Mouse (Mus musculus): ENCODE measurements around the gene Paxx. TPM values are rescaled to one million over a fixed set of nuclear protein-coding genes. Genes with fewer than 3 reads are reported as not detected.

Gene Paxx
- polyA plus RNA-seq, 1 experiment from 2014 or later = 67.4 TPM

GRCm38 (mm10) chr2:25497846-25498575, 37.1 kb upstream of the Paxx start:
- DNase-seq (ENCODE audit: low spot score) = peak; percentile 62
- Histone ChIP-seq H3K27me3 (replicated peaks; ENCODE audit: insufficient read depth, low read length) (no peaks in the 10 kb centered on the region), H3K4me3 (ENCODE audit: low read depth, low read length) (no peak overlapping the region), H3K36me3 (ENCODE audit: insufficient read depth, low read length) (no peaks in the 10 kb centered on the region), H3K27ac (ENCODE audit: low read length) (peak overlapping the region; percentile 64), H3K4me2 (replicated peaks; ENCODE audit: low read depth, low read length) (no peak overlapping the region), H3K9ac (replicated peaks; ENCODE audit: low read depth) (no peak overlapping the region), H3K4me1 (ENCODE audit: insufficient read depth, low read depth, low read length) (peaks cover 12% of the 10 kb centered on the region; the same call in 1 of the 2 replicates), H3K9me3 (ENCODE audit: low read length) (no peaks in the 10 kb centered on the region)
- peak; percentile 32 for ATAC-seq
- WGBS = 34% methylated on average over 6 of the region's 6 CpGs
- TF ChIP-seq EP300 (IDR thresholded peaks at IDR 0.05) (no peak), CTCF (IDR thresholded peaks at IDR 0.05) (no peak)

- WGBS = 48% methylated on average over 4 of the region's 4 CpGs
- peak; percentile 41 for DNase-seq (ENCODE audit: low spot score)
- Histone ChIP-seq H3K9me3 (ENCODE audit: low read length) (no peaks in the 10 kb centered on the region), H3K36me3 (ENCODE audit: insufficient read depth, low read length) (no peaks in the 10 kb centered on the region), H3K4me1 (ENCODE audit: insufficient read depth, low read depth, low read length) (peaks cover 7% of the 10 kb centered on the region; the same call in 1 of the 2 replicates), H3K9ac (replicated peaks; ENCODE audit: low read depth) (no peak overlapping the region), H3K27ac (ENCODE audit: low read length) (no peak overlapping the region), H3K27me3 (replicated peaks; ENCODE audit: insufficient read depth, low read length) (no peaks in the 10 kb centered on the region), H3K4me3 (ENCODE audit: low read depth, low read length) (no peak overlapping the region), H3K4me2 (replicated peaks; ENCODE audit: low read depth, low read length) (no peak overlapping the region)
- TF ChIP-seq CTCF (IDR thresholded peaks at IDR 0.05) = peak; percentile 66
- no peak for TF ChIP-seq EP300 (IDR thresholded peaks at IDR 0.05)
- ATAC-seq = no peak
Observed at GRCm38 (mm10) chr2:25496462-25496861, 35.6 kb upstream of the Paxx start.

DNA sequence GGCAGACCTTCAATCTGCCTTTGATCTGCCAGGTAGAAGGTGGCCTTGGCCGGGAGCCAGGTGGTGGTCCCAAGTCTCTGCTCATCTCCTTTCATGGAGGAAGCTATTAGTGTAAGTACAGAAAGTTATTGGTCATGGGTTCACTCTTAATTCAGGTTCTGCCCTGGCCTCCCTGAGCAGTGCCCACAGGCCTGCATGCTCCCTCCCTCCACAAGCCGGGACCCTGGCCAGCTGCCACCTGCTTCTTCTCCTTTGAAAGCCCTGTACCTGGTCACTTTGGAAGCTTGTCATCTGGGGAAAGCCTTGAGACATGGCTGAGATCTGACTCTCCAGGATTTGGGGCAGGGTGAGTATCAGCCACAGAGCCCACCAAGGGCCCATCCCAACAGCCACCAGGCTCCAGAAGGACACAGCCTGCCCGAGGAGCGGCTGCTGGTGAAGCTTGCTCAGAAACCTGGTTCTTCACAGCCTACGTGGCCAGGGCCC, 32.6 kb upstream of the Paxx start, which contains the start of gene Lcn12:
Gene Lcn12, minus strand, starts transcription at position 436 of the 486 bp plus-strand sequence.
- no peak for DNase-seq (ENCODE audit: low spot score)
- no peak within 1 kb of the TSS for H3K9ac ChIP-seq (replicated peaks; ENCODE audit: low read depth)
- H3K9me3 ChIP-seq (ENCODE audit: low read length) = no peaks in the 10 kb centered on the region
- H3K27me3 ChIP-seq (replicated peaks; ENCODE audit: insufficient read depth, low read length) = no peaks in the 10 kb centered on the region
- H3K36me3 ChIP-seq (ENCODE audit: insufficient read depth, low read length) = no peaks in the 10 kb centered on the region
- ATAC-seq = no peak
- H3K4me2 ChIP-seq (replicated peaks; ENCODE audit: low read depth, low read length) = no peak within 1 kb of the TSS
- 75% methylated on average over 5 of the region's 5 CpGs for WGBS
- no peak within 1 kb of the TSS for H3K27ac ChIP-seq (ENCODE audit: low read length)
- no peak for TF ChIP-seq EP300 (IDR thresholded peaks at IDR 0.05)
- no peak for TF ChIP-seq CTCF (IDR thresholded peaks at IDR 0.05)
- no peak within 1 kb of the TSS for H3K4me3 ChIP-seq (ENCODE audit: low read depth, low read length)
- H3K4me1 ChIP-seq (ENCODE audit: insufficient read depth, low read depth, low read length) = no peaks in the 10 kb centered on the region

DNA sequence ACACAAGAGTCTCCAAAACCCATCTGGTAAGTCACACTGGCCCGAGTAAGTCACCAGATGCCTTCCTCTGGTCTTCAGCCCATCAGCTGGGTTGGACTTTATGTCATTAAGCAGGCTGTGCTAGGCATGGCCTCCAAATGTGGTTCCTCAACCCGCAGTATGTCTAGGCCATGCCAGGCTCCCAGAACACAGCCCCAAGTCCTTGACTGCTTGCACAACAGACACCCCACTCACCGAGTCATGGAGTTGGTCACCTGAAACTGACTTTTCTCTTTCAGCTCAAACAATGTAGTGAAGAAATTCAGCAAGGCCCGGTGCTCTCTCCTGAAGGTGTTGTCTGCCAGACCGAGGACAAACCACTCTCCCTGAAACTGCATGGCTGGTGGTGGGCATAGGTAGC, 32.1 kb upstream of the Paxx start:
- ATAC-seq (no peak), DNase-seq (ENCODE audit: low spot score) (no peak)
- H3K4me3 ChIP-seq (ENCODE audit: low read depth, low read length) = no peak overlapping the region
- H3K27ac ChIP-seq (ENCODE audit: low read length) = no peak overlapping the region
- TF ChIP-seq EP300 (IDR thresholded peaks at IDR 0.05) = no peak
- no peak for TF ChIP-seq CTCF (IDR thresholded peaks at IDR 0.05)
- no peak overlapping the region for H3K4me2 ChIP-seq (replicated peaks; ENCODE audit: low read depth, low read length)
- H3K27me3 ChIP-seq (replicated peaks; ENCODE audit: insufficient read depth, low read length) = no peaks in the 10 kb centered on the region
- H3K9ac ChIP-seq (replicated peaks; ENCODE audit: low read depth) = no peak overlapping the region
- WGBS = 68% methylated on average over 5 of the region's 5 CpGs
- no peaks in the 10 kb centered on the region for H3K9me3 ChIP-seq (ENCODE audit: low read length)
- H3K36me3 ChIP-seq (ENCODE audit: insufficient read depth, low read length) = no peaks in the 10 kb centered on the region
- H3K4me1 ChIP-seq (ENCODE audit: insufficient read depth, low read depth, low read length) = no peaks in the 10 kb centered on the region

DNA sequence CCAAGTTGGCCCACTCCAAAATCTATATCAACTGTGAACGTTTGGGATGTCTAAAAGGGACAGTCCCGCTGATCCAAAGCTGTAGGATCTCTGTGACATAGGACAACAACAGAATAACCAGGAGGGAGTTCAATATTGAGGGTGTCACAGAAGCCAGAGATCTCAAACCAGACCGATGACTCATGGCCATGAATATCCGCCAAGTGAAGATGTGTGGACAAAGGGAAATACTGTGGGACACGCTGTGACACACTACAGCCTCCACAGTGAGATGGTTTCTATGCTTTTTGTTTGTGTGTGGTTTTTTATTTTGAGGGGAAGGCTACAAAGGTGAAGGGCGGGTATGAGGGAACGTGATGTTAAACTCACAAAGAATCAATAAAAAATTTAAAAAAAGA, 27.8 kb upstream of the Paxx start:
- Histone ChIP-seq H3K9ac (replicated peaks; ENCODE audit: low read depth) (no peak overlapping the region), H3K9me3 (ENCODE audit: low read length) (no peaks in the 10 kb centered on the region), H3K4me2 (replicated peaks; ENCODE audit: low read depth, low read length) (no peak overlapping the region), H3K4me1 (ENCODE audit: insufficient read depth, low read depth, low read length) (no peaks in the 10 kb centered on the region), H3K4me3 (ENCODE audit: low read depth, low read length) (no peak overlapping the region), H3K27ac (ENCODE audit: low read length) (no peak overlapping the region), H3K27me3 (replicated peaks; ENCODE audit: insufficient read depth, low read length) (no peaks in the 10 kb centered on the region), H3K36me3 (ENCODE audit: insufficient read depth, low read length) (no peaks in the 10 kb centered on the region)
- ATAC-seq (no peak), DNase-seq (ENCODE audit: low spot score) (no peak)
- 68% methylated on average over 7 of the region's 7 CpGs for WGBS
- TF ChIP-seq EP300 (IDR thresholded peaks at IDR 0.05) = no peak
- TF ChIP-seq CTCF (IDR thresholded peaks at IDR 0.05) = no peak

- no peak for TF ChIP-seq CTCF (IDR thresholded peaks at IDR 0.05)
- no peak for TF ChIP-seq EP300 (IDR thresholded peaks at IDR 0.05)
- ATAC-seq = no peak
Observed at GRCm38 (mm10) chr2:25487965-25488670, 27.2 kb upstream of the Paxx start.

More at GRCm38 (mm10) chr2:25487965-25488670, 27.2 kb upstream of the Paxx start:
- H3K9me3 ChIP-seq (ENCODE audit: low read length) = no peaks in the 10 kb centered on the region
- no peak overlapping the region for H3K4me3 ChIP-seq (ENCODE audit: low read depth, low read length)
- H3K9ac ChIP-seq (replicated peaks; ENCODE audit: low read depth) = no peak overlapping the region
- H3K4me2 ChIP-seq (replicated peaks; ENCODE audit: low read depth, low read length) = no peak overlapping the region
- no peaks in the 10 kb centered on the region for H3K27me3 ChIP-seq (replicated peaks; ENCODE audit: insufficient read depth, low read length)
- WGBS = 59% methylated on average over 6 of the region's 6 CpGs
- H3K27ac ChIP-seq (ENCODE audit: low read length) = no peak overlapping the region
- H3K4me1 ChIP-seq (ENCODE audit: insufficient read depth, low read depth, low read length) = no peaks in the 10 kb centered on the region
- DNase-seq (ENCODE audit: low spot score) = no peak
- no peaks in the 10 kb centered on the region for H3K36me3 ChIP-seq (ENCODE audit: insufficient read depth, low read length)

Measured in lung, postnatal 0 days (tissue).